Mouse (Mus musculus) forebrain, embryonic 12.5 days (tissue): Measurements from ENCODE around the gene 3110040M04Rik. TPM values are rescaled to one million over a fixed set of nuclear protein-coding genes. Genes with fewer than 3 reads are reported as not detected.
"Not testable (repeated sequence)": the region's sequence is repeated elsewhere in the genome, so short reads cannot be mapped to it uniquely, and the experiment has no call there.

Experiments used
- ATAC-seq: fragments of 200-750 bp; cut with Nextera tagmentation; 2 replicates; pipeline ENCODE4 v1.8.0; 2017; ENCODE audit warnings: moderate TSS enrichment; ENCODE audit not compliant: low FRiP score
- H3K27ac ChIP-seq: fragments of 300-500 bp; sonication (generic); 2 replicates; pipeline ENCODE4 v1.5.1; 2016; ENCODE audit warnings: mild to moderate bottlenecking
- H3K27me3 ChIP-seq: fragments of 300-500 bp; sonication (generic); 2 replicates; pipeline ENCODE4 v1.6.1; 2016; ENCODE audit warnings: mild to moderate bottlenecking
- H3K36me3 ChIP-seq: fragments of 300-500 bp; sonication (generic); replicated peaks from 2 replicates; pipeline ENCODE4 v1.6.1; 2016; ENCODE audit warnings: mild to moderate bottlenecking
- H3K4me1 ChIP-seq: fragments of 300-500 bp; sonication (generic); 2 replicates; pipeline ENCODE4 v1.6.1; 2016
- H3K4me2 ChIP-seq: fragments of 300-500 bp; sonication (generic); 2 replicates; pipeline ENCODE4 v1.6.1; 2016; ENCODE audit warnings: mild to moderate bottlenecking, moderate library complexity
- H3K4me3 ChIP-seq: fragments of 300-500 bp; sonication (generic); replicated peaks from 2 replicates; pipeline ENCODE4 v1.5.1; 2016; ENCODE audit warnings: mild to moderate bottlenecking
- H3K9ac ChIP-seq: fragments of 300-500 bp; sonication (generic); 2 replicates; pipeline ENCODE4 v1.6.1; 2016; ENCODE audit warnings: mild to moderate bottlenecking
- H3K9me3 ChIP-seq: fragments of 300-500 bp; sonication (generic); 2 replicates; pipeline ENCODE4 v1.6.1; 2016
- WGBS: fragments of 180-500 bp; shearing (Covaris S2); methylation state at CpG from one replicate; pipeline ENCODE4 v1.1.7; 2016; 5-methylcytosine and 5-hydroxymethylcytosine counted together
- polyA plus RNA-seq: library from polyadenylated mRNA; unstranded; fragments of >200 nt; fragmentation: Nextera tagmentation; extraction: Ambion mirVana; gene quantifications from 2 replicates; pipeline ENCODE4 v1.2.1, GENCODE M21; 2016

The 3110040M04Rik gene
- polyA plus RNA-seq, 1 experiment from 2014 or later = not detected

GRCm38 (mm10) chr1:151177030-151177936, 26.6 kb upstream of the 3110040M04Rik start:
- H3K4me2 ChIP-seq = peak overlapping the region; percentile 45
- 1% methylated on average over 10 of the region's 10 CpGs for WGBS

GRCm38 (mm10) chr1:151177937-151178271, 26.0 kb upstream of the 3110040M04Rik start:
- Histone ChIP-seq H3K27ac (peak overlapping the region; percentile 53; the same call in 1 of the 2 replicates), H3K4me2 (peak overlapping the region; percentile 45), H3K4me1 (peaks cover 20% of the 10 kb centered on the region), H3K4me3 (peak overlapping the region; percentile 15; the same call in 1 of the 2 replicates), H3K9ac (no peak overlapping the region), H3K9me3 (no peaks in the 10 kb centered on the region), H3K27me3 (no peaks in the 10 kb centered on the region), H3K36me3 (no peaks in the 10 kb centered on the region)
- ATAC-seq = peak; percentile 36; the same call in 1 of the 2 replicates
- WGBS = 14% methylated on average over 4 of the region's 4 CpGs

More at GRCm38 (mm10) chr1:151177030-151177936, 26.6 kb upstream of the 3110040M04Rik start:
- H3K9ac ChIP-seq = no peak overlapping the region
- ATAC-seq = peak; percentile 75
- no peaks in the 10 kb centered on the region for H3K36me3 ChIP-seq
- H3K9me3 ChIP-seq = no peaks in the 10 kb centered on the region
- peaks cover 20% of the 10 kb centered on the region for H3K4me1 ChIP-seq
- H3K27ac ChIP-seq = peak overlapping the region; percentile 53
- H3K27me3 ChIP-seq = no peaks in the 10 kb centered on the region
- H3K4me3 ChIP-seq = peak overlapping the region; percentile 15; the same call in 1 of the 2 replicates

DNA sequence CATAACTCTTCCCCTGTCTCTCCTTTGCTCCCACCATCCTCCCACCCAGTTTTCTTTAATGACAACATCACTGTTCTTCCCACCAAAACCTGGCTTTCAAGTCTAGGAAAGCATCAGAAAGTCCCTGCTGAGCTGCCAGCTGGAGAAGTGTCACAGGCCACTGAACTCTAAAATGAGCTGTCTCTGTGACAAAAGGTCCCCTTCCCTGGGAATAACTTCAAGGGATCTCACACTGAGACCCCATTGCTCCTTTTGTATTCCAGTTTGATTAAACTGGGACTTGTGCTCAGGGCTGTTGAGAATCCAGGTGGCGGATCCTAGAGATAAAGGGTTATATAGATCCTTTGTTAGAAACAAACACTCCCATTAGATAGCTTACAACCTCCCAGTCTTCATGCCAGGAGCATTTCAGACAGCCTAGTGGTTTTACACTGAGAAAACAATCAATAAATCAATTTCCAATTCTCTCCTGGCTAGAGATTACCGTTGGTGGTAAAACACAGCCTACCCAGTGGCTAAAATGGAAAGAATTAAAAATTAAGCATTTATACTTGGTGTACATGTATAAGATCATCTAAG, 25.3 kb upstream of the 3110040M04Rik start:
- Histone ChIP-seq H3K9me3 (no peaks in the 10 kb centered on the region), H3K4me1 (peaks cover 20% of the 10 kb centered on the region), H3K27ac (no peak overlapping the region), H3K4me2 (no peak overlapping the region), H3K4me3 (no peak overlapping the region), H3K9ac (no peak overlapping the region), H3K27me3 (no peaks in the 10 kb centered on the region), H3K36me3 (no peaks in the 10 kb centered on the region)
- ATAC-seq = 0 out of 2 replicates have a peak, but pooled peaks have one; percentile 40
- 22% methylated on average over 2 of the region's 2 CpGs for whole genome bisulfite sequencing

DNA sequence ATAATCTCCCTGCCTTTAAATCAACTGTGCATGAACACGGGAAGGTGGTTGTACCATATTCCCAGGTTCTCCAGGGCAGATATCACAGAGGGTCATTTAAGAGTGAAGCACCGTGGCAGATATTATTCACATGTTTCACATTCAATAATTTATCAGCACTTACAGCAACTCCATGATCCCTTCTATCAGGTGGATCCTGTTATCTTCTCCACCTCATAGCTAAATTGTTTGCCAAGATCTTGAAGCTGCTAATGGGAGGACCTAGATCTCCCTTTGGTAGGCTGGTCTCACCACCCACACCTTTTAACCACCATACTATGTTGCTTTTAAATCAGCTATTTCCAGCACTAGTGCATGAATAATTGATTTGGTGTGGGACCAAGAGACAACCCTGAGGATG, 23.8 kb upstream of the 3110040M04Rik start:
- Histone ChIP-seq H3K9ac (no peak overlapping the region), H3K4me2 (no peak overlapping the region), H3K36me3 (no peaks in the 10 kb centered on the region), H3K4me3 (no peak overlapping the region), H3K9me3 (no peaks in the 10 kb centered on the region), H3K27me3 (no peaks in the 10 kb centered on the region), H3K4me1 (peaks cover 20% of the 10 kb centered on the region), H3K27ac (no peak overlapping the region)
- no peak for ATAC-seq
- WGBS = 85% methylated on average over 2 of the region's 2 CpGs

DNA sequence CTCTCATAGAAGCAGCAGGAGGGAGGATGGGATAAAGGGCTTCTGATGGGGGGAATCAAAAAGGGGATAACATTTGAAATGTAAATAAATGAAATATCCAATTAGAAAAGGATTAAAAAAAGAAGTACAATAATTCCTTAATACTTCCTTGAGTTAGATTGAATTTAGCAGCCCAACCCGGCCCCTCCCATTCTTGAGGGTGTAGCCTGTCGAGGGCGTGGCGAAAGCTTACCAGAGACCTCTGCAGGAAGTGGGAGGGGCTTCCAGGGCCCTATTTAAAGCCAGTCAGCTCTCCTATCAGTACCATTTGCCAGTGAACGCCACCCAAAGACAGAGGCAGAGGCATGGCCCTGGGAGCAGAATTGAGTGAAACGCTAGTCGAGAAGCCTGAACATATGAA, 21.7 kb upstream of the 3110040M04Rik start, which contains the start of gene Gm47985:
Gene Gm47985 (plus strand): TSS at position 272 of the 400 bp plus-strand sequence.
- peaks cover 13% of the 10 kb centered on the region for H3K4me1 ChIP-seq
- not testable (repeated sequence) for H3K9ac ChIP-seq, H3K27ac ChIP-seq, H3K27me3 ChIP-seq, H3K4me3 ChIP-seq, H3K36me3 ChIP-seq, H3K9me3 ChIP-seq, H3K4me2 ChIP-seq, ATAC-seq
- 100% methylated on average over 1 of the region's 7 CpGs for WGBS

- H3K4me3 ChIP-seq, H3K4me1 ChIP-seq, ATAC-seq, H3K4me2 ChIP-seq, H3K27ac ChIP-seq, H3K36me3 ChIP-seq, H3K27me3 ChIP-seq, H3K9me3 ChIP-seq, H3K9ac ChIP-seq: not testable (repeated sequence)
- 67% methylated on average over 3 of the region's 3 CpGs for WGBS
These were observed 17.7 kb upstream of the 3110040M04Rik start for GRCm38 (mm10) chr1:151186186-151186585.

- not testable (repeated sequence) for H3K36me3 ChIP-seq, H3K4me1 ChIP-seq, H3K9me3 ChIP-seq
These were observed 17.0 kb upstream of the 3110040M04Rik start for GRCm38 (mm10) chr1:151186879-151187424.

GRCm38 (mm10) chr1:151188469-151188868, 15.5 kb upstream of the 3110040M04Rik start:
- H3K27ac ChIP-seq = no peak overlapping the region
- 91% methylated on average over 4 of the region's 4 CpGs for WGBS
- no peaks in the 10 kb centered on the region for H3K4me1 ChIP-seq
- no peak overlapping the region for H3K4me2 ChIP-seq
- no peaks in the 10 kb centered on the region for H3K36me3 ChIP-seq
- 0 out of 2 replicates have a peak, but pooled peaks have one; percentile 36 for ATAC-seq
- no peaks in the 10 kb centered on the region for H3K9me3 ChIP-seq
- H3K9ac ChIP-seq = no peak overlapping the region
- H3K27me3 ChIP-seq = no peaks in the 10 kb centered on the region
- no peak overlapping the region for H3K4me3 ChIP-seq

More at GRCm38 (mm10) chr1:151186879-151187424, 17.0 kb upstream of the 3110040M04Rik start:
- not testable (repeated sequence) for H3K9ac ChIP-seq, H3K27me3 ChIP-seq, H3K4me3 ChIP-seq, ATAC-seq, H3K27ac ChIP-seq, H3K4me2 ChIP-seq
- 92% methylated on average over 4 of the region's 4 CpGs for WGBS

GRCm38 (mm10) chr1:151192075-151192474, 11.8 kb upstream of the 3110040M04Rik start, which contains the start of gene Gm8947:
Gm8947 (plus strand) TSS chr1:151192376.
- H3K4me1 ChIP-seq, H3K36me3 ChIP-seq, H3K9me3 ChIP-seq, ATAC-seq, H3K4me3 ChIP-seq, H3K9ac ChIP-seq, H3K4me2 ChIP-seq, H3K27ac ChIP-seq, H3K27me3 ChIP-seq: not testable (repeated sequence)
- whole genome bisulfite sequencing = 100% methylated on average over 1 of the region's 7 CpGs

DNA sequence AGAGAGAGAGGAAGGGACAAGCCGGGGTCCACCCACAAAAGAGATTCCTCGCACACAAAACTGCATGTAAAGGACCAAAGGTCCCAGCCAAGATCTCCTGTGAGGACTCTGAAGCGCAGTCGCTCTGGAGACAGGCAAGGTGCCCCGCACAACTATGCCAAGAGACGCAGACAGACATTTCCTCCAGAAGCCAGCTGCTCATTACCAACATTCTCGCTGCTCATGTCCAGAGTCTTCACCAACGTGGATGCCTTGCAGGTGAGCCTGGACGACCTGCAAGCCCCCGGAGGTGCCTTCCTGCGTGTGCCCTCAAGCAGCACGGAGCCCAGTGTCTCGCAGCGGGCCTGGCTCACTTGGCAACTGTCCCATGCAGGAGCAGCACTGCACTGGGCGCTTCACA, 11.2 kb upstream of the 3110040M04Rik start:
- not testable (repeated sequence) for H3K9ac ChIP-seq, H3K36me3 ChIP-seq, H3K4me1 ChIP-seq, H3K4me2 ChIP-seq, H3K27ac ChIP-seq, ATAC-seq, H3K9me3 ChIP-seq, H3K4me3 ChIP-seq, H3K27me3 ChIP-seq
- 91% methylated on average over 15 of the region's 15 CpGs for WGBS

DNA sequence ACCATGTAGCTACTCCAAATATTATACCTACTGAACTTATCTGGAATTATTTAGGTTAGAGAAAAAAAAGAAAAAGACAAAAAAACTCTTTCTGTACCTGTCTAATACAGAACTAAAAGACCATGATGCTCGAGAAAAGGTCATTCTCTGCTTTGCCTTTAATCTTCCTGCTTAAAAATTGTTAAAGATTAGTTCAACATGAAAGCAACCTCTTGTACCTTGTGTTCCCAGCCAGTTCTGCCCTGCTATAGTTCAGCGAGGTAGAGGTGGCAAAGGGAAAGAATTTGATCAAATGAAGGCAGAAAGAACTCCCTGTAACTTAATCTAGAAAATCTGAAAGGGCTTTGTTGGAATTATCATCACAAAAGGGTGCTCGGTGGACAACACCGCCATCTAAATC, 7.9 kb upstream of the 3110040M04Rik start:
- H3K9me3 ChIP-seq, H3K4me3 ChIP-seq, H3K4me1 ChIP-seq, H3K9ac ChIP-seq, H3K36me3 ChIP-seq, ATAC-seq, H3K27ac ChIP-seq, H3K4me2 ChIP-seq, H3K27me3 ChIP-seq: not testable (repeated sequence)
- 53% methylated on average over 4 of the region's 4 CpGs for WGBS

- H3K9me3 ChIP-seq, H3K9ac ChIP-seq, H3K4me2 ChIP-seq, H3K4me1 ChIP-seq, H3K27ac ChIP-seq, H3K4me3 ChIP-seq, H3K36me3 ChIP-seq, ATAC-seq, H3K27me3 ChIP-seq: not testable (repeated sequence)
- 88% methylated on average over 3 of the region's 3 CpGs for WGBS
These were observed 7.2 kb upstream of the 3110040M04Rik start for GRCm38 (mm10) chr1:151196690-151197089.
